Mouse (Mus musculus) ES-E14 (cell line): ENCODE data around the gene Rabep2. TPM values are rescaled to one million over a fixed set of nuclear protein-coding genes. Genes with fewer than 3 reads are reported as not detected.

Experiments
- DNase-seq: peaks from one replicate; pipeline ENCODE4 v3.0.0-alpha.2; 2013; ENCODE audit warnings: low read depth, low spot score
- H3K27ac ChIP-seq: 2 replicates; pipeline ENCODE4 v1.5.1; 2012; ENCODE audit warnings: low read depth, mild to moderate bottlenecking, low read length, moderate library complexity, mixed read lengths; ENCODE audit not compliant: poor library complexity, insufficient read depth, severe bottlenecking
- H3K36me3 ChIP-seq: 2 replicates; pipeline ENCODE4 v1.6.1; 2012; ENCODE audit warnings: mild to moderate bottlenecking, low read length, moderate library complexity, mixed read lengths; ENCODE audit not compliant: control insufficient read depth, poor library complexity, insufficient read depth, severe bottlenecking
- H3K4me1 ChIP-seq, 2 experiments: fragments of 150-350 bp in 1 of 2; sonication (generic) in 1 of 2; 2 replicates each; pipeline ENCODE4 v1.6.1; 2012; ENCODE audit warnings: low read length in 2 of 2, mild to moderate bottlenecking in 1 of 2, mixed read lengths in 1 of 2; ENCODE audit not compliant: control insufficient read depth in 2 of 2, insufficient read depth in 2 of 2, poor library complexity in 1 of 2
- H3K4me3 ChIP-seq, 2 experiments: fragments of 150-350 bp in 1 of 2; sonication (generic) in 1 of 2; 2 replicates each; pipeline ENCODE4 v1.5.1; 2012; ENCODE audit warnings: low read length in 2 of 2, low read depth in 1 of 2, mild to moderate bottlenecking in 1 of 2, mixed read lengths in 1 of 2; ENCODE audit not compliant: insufficient read depth in 1 of 2, poor library complexity in 1 of 2, severe bottlenecking in 1 of 2
- H3K9ac ChIP-seq: 2 replicates; pipeline ENCODE4 v1.6.1; 2012; ENCODE audit warnings: low read depth, mild to moderate bottlenecking, low read length, mixed read lengths; ENCODE audit not compliant: poor library complexity, insufficient read depth, severe bottlenecking
- H3K9me3 ChIP-seq: fragments of 150-350 bp; sonication (generic); 2 replicates; pipeline ENCODE4 v1.6.1; 2012; ENCODE audit warnings: low read depth, mild to moderate bottlenecking, low read length; ENCODE audit not compliant: control insufficient read depth, insufficient read depth
- CHD2 ChIP-seq: IDR thresholded peaks from 2 replicates; pipeline ENCODE4 v1.6.1; 2014; ENCODE audit warnings: mild to moderate bottlenecking, low read depth, low read length, inconsistent platforms
- HCFC1 ChIP-seq: IDR thresholded peaks from 2 replicates; pipeline ENCODE4 v1.6.1; 2012; ENCODE audit warnings: low read length, inconsistent platforms, borderline replicate concordance; ENCODE audit not compliant: insufficient read depth
- MAFK ChIP-seq: IDR thresholded peaks from 2 replicates; pipeline ENCODE4 v1.6.1; 2014; ENCODE audit warnings: mild to moderate bottlenecking, low read depth, low read length, inconsistent platforms; ENCODE audit not compliant: insufficient read depth
- ZC3H11A ChIP-seq: IDR thresholded peaks from 2 replicates; pipeline ENCODE4 v1.6.1; 2012; ENCODE audit warnings: low read depth, mild to moderate bottlenecking, inconsistent platforms, low read length, borderline replicate concordance
- ZNF384 ChIP-seq: IDR thresholded peaks from 2 replicates; pipeline ENCODE4 v1.6.1; 2012; ENCODE audit warnings: low read depth, low read length, inconsistent platforms
- in situ Hi-C, 2 experiments: fragments of 600-800 bp; cut with MboI; formaldehyde crosslinking; loops; one replicate each; pipeline ENCODE4 v1.15.1; 2025; ENCODE audit warnings: low sequenced_read_pairs in 2 of 2, inconsistent platforms in 1 of 2; ENCODE audit not compliant: unreplicated experiment in 2 of 2
- total RNA-seq: library from RNA; depleted of rRNA; stranded (reverse); fragments of 300-350 nt; gene quantifications from 2 replicates; pipeline ENCODE4 v1.2.3, GENCODE M21; 2012

Gene Rabep2
- total RNA-seq, 1 experiment: 22.1 TPM

GRCm38 (mm10) chr7:126465246-126466030 lies 36.9 kb downstream of the Rabep2 start:
- no peak for DNase-seq
- Histone ChIP-seq H3K27ac (no peak overlapping the region), H3K4me3 (no peak overlapping the region), H3K36me3 (peaks cover 33% of the 10 kb centered on the region), H3K9me3 (no peaks in the 10 kb centered on the region), H3K4me1 (peaks cover 3 to 43% of the 10 kb centered on the region in 2 experiments; a peak in 3 of 4 replicates), H3K9ac (no peak overlapping the region)
- no peak for TF ChIP-seq HCFC1
- TF ChIP-seq MAFK: no peak
- no peak for TF ChIP-seq CHD2
- no peak for TF ChIP-seq ZC3H11A
- no peak for TF ChIP-seq ZNF384
- in situ Hi-C loops: no loop called here

GRCm38 (mm10) chr7:126466116-126466515 lies 37.6 kb downstream of the Rabep2 start:
- no peak overlapping the region for H3K9ac ChIP-seq
- in situ Hi-C loops: no loop called here
- H3K36me3 ChIP-seq: peaks cover 36% of the 10 kb centered on the region
- no peak overlapping the region for H3K4me3 ChIP-seq
- H3K27ac ChIP-seq: no peak overlapping the region
- H3K4me1 ChIP-seq: peaks cover 3 to 40% of the 10 kb centered on the region in 2 experiments; a peak in 3 of 4 replicates
- no peak for TF ChIP-seq HCFC1
- no peak for TF ChIP-seq CHD2
- no peak for TF ChIP-seq MAFK
- no peak for TF ChIP-seq ZNF384
- no peaks in the 10 kb centered on the region for H3K9me3 ChIP-seq
- DNase-seq: no peak

GRCm38 (mm10) chr7:126466707-126467106 lies 38.1 kb downstream of the Rabep2 start:
- TF ChIP-seq MAFK (no peak), ZNF384 (no peak), CHD2 (no peak), HCFC1 (no peak), ZC3H11A (no peak)
- no peak for DNase-seq
- Histone ChIP-seq H3K4me3 (no peak overlapping the region), H3K27ac (no peak overlapping the region), H3K9me3 (no peaks in the 10 kb centered on the region), H3K9ac (no peak overlapping the region), H3K4me1 (peaks cover 3 to 37% of the 10 kb centered on the region in 2 experiments; a peak in 3 of 4 replicates), H3K36me3 (peaks cover 41% of the 10 kb centered on the region)
- in situ Hi-C loops: no loop called here

- peak; percentile 40 for DNase-seq
- in situ Hi-C loops: no loop called here
- peak overlapping the region; percentile 38 to 44; a peak in 1 of 4 replicates for H3K4me3 ChIP-seq
- H3K27ac ChIP-seq: no peak overlapping the region
- peaks cover 3 to 34% of the 10 kb centered on the region in 2 experiments; a peak in 3 of 4 replicates for H3K4me1 ChIP-seq
- H3K9ac ChIP-seq: no peak overlapping the region
- H3K36me3 ChIP-seq: peaks cover 46% of the 10 kb centered on the region
- no peaks in the 10 kb centered on the region for H3K9me3 ChIP-seq
- TF ChIP-seq CHD2 (no peak), ZC3H11A (no peak), ZNF384 (no peak), MAFK (no peak), HCFC1 (no peak)
Measured at GRCm38 (mm10) chr7:126467271-126467670, 38.7 kb downstream of the Rabep2 start.
